Mouse (Mus musculus): ENCODE measurements around the gene Rtl8a. TPM values are rescaled to one million over a fixed set of nuclear protein-coding genes. Genes with fewer than 3 reads are reported as not detected.
"Not testable (repeated sequence)": the region's sequence is repeated elsewhere in the genome, so short reads cannot be mapped to it uniquely, and the experiment has no call there.

The Rtl8a gene
- total and polyA plus RNA-seq, 3 experiments: not detected

- H3K27ac ChIP-seq (ENCODE audit: control insufficient read depth, low read depth, low read length); H3K9ac ChIP-seq (ENCODE audit: control insufficient read depth, low read depth, low read length, poor library complexity, severe bottlenecking); H3K9me3 ChIP-seq (replicated peaks; ENCODE audit: insufficient read depth, low read length); H3K27me3 ChIP-seq (ENCODE audit: control insufficient read depth in 1 of 2, insufficient read depth in 2 of 2, low read length in 2 of 2); H3K4me1 ChIP-seq (ENCODE audit: control insufficient read depth in 1 of 2, insufficient read depth in 2 of 2, low read length in 2 of 2); H3K79me2 ChIP-seq (ENCODE audit: control insufficient read depth, insufficient read depth, low read length, poor library complexity); DNase-seq (ENCODE audit: low read depth, low spot score); H3K4me3 ChIP-seq (ENCODE audit: control insufficient read depth in 1 of 2, insufficient read depth in 1 of 2, low read depth in 2 of 2, low read length in 2 of 2); H3K36me3 ChIP-seq (ENCODE audit: control insufficient read depth in 1 of 2, insufficient read depth in 2 of 2, low read length in 2 of 2): not testable (repeated sequence)
Measured at GRCm38 (mm10) chrX:53682650-53683049, 39.2 kb upstream of the Rtl8a start.

DNA sequence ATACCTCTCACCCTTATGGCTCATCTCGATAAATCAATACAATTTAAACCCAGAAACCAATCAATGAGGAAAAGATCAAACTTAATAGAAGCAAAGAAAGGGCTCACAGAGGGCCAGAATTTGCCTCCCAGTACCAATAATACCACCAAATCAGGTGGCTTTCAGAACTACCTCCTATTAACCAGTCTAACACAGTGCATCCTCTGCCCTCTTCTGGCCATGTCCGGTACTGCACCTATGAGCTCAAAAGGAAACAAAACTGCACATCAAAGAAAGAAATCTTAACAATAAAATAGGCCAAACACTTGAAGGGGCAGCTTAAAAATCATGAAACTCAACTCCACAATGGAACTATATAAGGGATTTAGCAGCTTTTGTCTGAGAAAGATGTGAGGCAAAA, 33.5 kb upstream of the Rtl8a start:
- H3K4me3 ChIP-seq (ENCODE audit: control insufficient read depth in 1 of 2, insufficient read depth in 1 of 2, low read depth in 2 of 2, low read length in 2 of 2); H3K27me3 ChIP-seq (ENCODE audit: control insufficient read depth in 1 of 2, insufficient read depth in 2 of 2, low read length in 2 of 2); DNase-seq (ENCODE audit: low read depth, low spot score); H3K9me3 ChIP-seq (replicated peaks; ENCODE audit: insufficient read depth, low read length); H3K9ac ChIP-seq (ENCODE audit: control insufficient read depth, low read depth, low read length, poor library complexity, severe bottlenecking); H3K27ac ChIP-seq (ENCODE audit: control insufficient read depth, low read depth, low read length); H3K36me3 ChIP-seq (ENCODE audit: control insufficient read depth in 1 of 2, insufficient read depth in 2 of 2, low read length in 2 of 2); H3K4me1 ChIP-seq (ENCODE audit: control insufficient read depth in 1 of 2, insufficient read depth in 2 of 2, low read length in 2 of 2); H3K79me2 ChIP-seq (ENCODE audit: control insufficient read depth, insufficient read depth, low read length, poor library complexity): not testable (repeated sequence)
- peak in 2 of 3 experiments; percentile 8 to 18; a peak in 2 of 6 replicates for TF ChIP-seq CTCF (IDR thresholded peaks at IDR 0.05 in 2 of 3, conservative IDR thresholded peaks at IDR 0.05 in 1 of 3; ENCODE audit: control insufficient read depth in 1 of 3, insufficient read depth in 1 of 3, low read depth in 2 of 3, low read length in 3 of 3, poor library complexity in 1 of 3, severe bottlenecking in 1 of 3)

DNA sequence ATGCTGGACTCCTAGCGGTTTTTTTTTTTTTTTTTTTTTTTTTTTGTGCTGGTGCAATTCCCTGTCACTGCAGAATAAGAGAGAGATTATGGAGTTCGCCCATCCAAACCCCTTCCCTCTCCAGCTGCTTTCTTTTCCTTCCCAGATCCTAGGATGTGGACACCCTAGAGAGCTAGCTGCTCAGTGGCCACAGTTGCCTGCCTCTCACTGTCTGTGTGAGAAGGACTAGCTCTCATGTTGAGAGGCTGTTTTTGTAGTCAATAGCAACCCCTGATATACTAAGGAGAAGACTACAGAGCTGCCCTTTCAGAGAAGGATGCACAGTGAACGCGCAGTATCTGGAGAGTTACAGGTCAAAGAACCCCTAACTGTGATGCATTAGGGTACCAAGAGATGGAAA, 27.2 kb upstream of the Rtl8a start:
- H3K27me3 ChIP-seq (ENCODE audit: control insufficient read depth in 1 of 2, insufficient read depth in 2 of 2, low read length in 2 of 2); H3K36me3 ChIP-seq (ENCODE audit: control insufficient read depth in 1 of 2, insufficient read depth in 2 of 2, low read length in 2 of 2); H3K9me3 ChIP-seq (replicated peaks; ENCODE audit: insufficient read depth, low read length); H3K79me2 ChIP-seq (ENCODE audit: control insufficient read depth, insufficient read depth, low read length, poor library complexity); DNase-seq (ENCODE audit: low read depth, low spot score); H3K9ac ChIP-seq (ENCODE audit: control insufficient read depth, low read depth, low read length, poor library complexity, severe bottlenecking); H3K4me3 ChIP-seq (ENCODE audit: control insufficient read depth in 1 of 2, insufficient read depth in 1 of 2, low read depth in 2 of 2, low read length in 2 of 2); H3K27ac ChIP-seq (ENCODE audit: control insufficient read depth, low read depth, low read length); H3K4me1 ChIP-seq (ENCODE audit: control insufficient read depth in 1 of 2, insufficient read depth in 2 of 2, low read length in 2 of 2): not testable (repeated sequence)

- TF ChIP-seq MXI1 (IDR thresholded peaks at IDR 0.05; ENCODE audit: low read depth, low read length) (no peak), CTCF (IDR thresholded peaks at IDR 0.05 in 2 of 3, conservative IDR thresholded peaks at IDR 0.05 in 1 of 3; ENCODE audit: control insufficient read depth in 1 of 3, insufficient read depth in 1 of 3, low read depth in 2 of 3, low read length in 3 of 3, poor library complexity in 1 of 3, severe bottlenecking in 1 of 3) (no peak), NELFE (IDR thresholded peaks at IDR 0.05; ENCODE audit: low read depth, low read length) (no peak), MYB (IDR thresholded peaks at IDR 0.05; ENCODE audit: low read depth, low read length) (no peak), BHLHE40 (IDR thresholded peaks at IDR 0.05; ENCODE audit: borderline replicate concordance, low read depth, low read length) (no peak), ZKSCAN1 (IDR thresholded peaks at IDR 0.05; ENCODE audit: low read depth, low read length) (no peak), ELF1 (IDR thresholded peaks at IDR 0.05; ENCODE audit: low read depth, low read length) (no peak), TCF12 (IDR thresholded peaks at IDR 0.05; ENCODE audit: low read depth, low read length) (no peak), HCFC1 (IDR thresholded peaks at IDR 0.05; ENCODE audit: low read depth, low read length) (no peak), NRF1 (IDR thresholded peaks at IDR 0.05; ENCODE audit: insufficient read depth, low read depth, low read length, poor library complexity, severe bottlenecking) (no peak), SMC3 (IDR thresholded peaks at IDR 0.05; ENCODE audit: low read depth, low read length) (no peak), GATA1 (IDR thresholded peaks at IDR 0.05; ENCODE audit: low read depth, low read length) (no peak), MAZ (IDR thresholded peaks at IDR 0.05; ENCODE audit: low read depth, low read length) (no peak)
- H3K27me3 ChIP-seq (ENCODE audit: control insufficient read depth in 1 of 2, insufficient read depth in 2 of 2, low read length in 2 of 2): no peaks in the 10 kb centered on the region
- no peak for DNase-seq (ENCODE audit: low read depth, low spot score)
Measured at GRCm38 (mm10) chrX:53670294-53670693, 26.8 kb upstream of the Rtl8a start, which contains the start of gene Rtl8b. Gene Rtl8b (minus strand): TSS chrX:53670408.

DNA sequence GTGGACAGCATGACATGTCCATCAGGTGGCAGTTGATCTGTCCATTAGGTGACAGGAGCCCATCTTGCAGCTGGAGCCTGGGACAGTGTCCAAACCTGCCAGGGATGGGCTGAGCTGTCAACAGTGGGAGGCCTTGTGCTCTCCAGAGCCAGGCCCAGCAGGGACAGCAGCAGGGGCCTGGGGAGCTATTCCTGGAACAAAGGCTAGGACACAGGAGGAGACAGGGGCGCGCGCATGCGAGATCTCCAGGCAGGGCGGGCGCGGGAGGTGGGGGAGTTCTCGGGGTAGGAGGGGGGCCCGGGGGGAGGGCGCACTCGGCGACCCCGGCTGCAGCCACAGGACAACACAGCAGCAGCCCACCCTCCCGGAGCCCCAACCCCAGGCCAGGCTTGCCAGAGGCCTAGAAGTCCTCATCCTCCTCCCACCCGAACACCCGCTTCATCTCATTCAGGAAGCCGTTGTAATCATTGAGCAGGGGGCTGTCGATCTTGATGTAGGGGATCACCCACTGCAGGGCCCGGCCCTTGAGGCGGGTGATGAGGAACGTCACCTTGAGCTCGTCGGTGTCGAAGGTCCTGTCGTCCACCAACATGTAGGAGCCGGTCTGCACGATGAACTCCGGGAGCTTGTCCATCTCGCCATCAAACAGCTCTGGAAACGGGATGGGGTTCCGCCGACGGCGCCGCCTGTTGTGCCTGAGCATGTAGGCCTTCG, 26.2 kb upstream of the Rtl8a start:
- not testable (repeated sequence) for H3K27ac ChIP-seq (ENCODE audit: control insufficient read depth, low read depth, low read length); H3K4me1 ChIP-seq (ENCODE audit: control insufficient read depth in 1 of 2, insufficient read depth in 2 of 2, low read length in 2 of 2); H3K9ac ChIP-seq (ENCODE audit: control insufficient read depth, low read depth, low read length, poor library complexity, severe bottlenecking); H3K79me2 ChIP-seq (ENCODE audit: control insufficient read depth, insufficient read depth, low read length, poor library complexity); H3K4me3 ChIP-seq (ENCODE audit: control insufficient read depth in 1 of 2, insufficient read depth in 1 of 2, low read depth in 2 of 2, low read length in 2 of 2); H3K36me3 ChIP-seq (ENCODE audit: control insufficient read depth in 1 of 2, insufficient read depth in 2 of 2, low read length in 2 of 2); H3K9me3 ChIP-seq (replicated peaks; ENCODE audit: insufficient read depth, low read length); H3K27me3 ChIP-seq (ENCODE audit: control insufficient read depth in 1 of 2, insufficient read depth in 2 of 2, low read length in 2 of 2); DNase-seq (ENCODE audit: low read depth, low spot score)

More at GRCm38 (mm10) chrX:53670294-53670693, 26.8 kb upstream of the Rtl8a start, which contains the start of gene Rtl8b:
- no peak within 1 kb of the TSS for H3K27ac ChIP-seq (ENCODE audit: control insufficient read depth, low read depth, low read length)
- no peak within 1 kb of the TSS for H3K4me3 ChIP-seq (ENCODE audit: control insufficient read depth in 1 of 2, insufficient read depth in 1 of 2, low read depth in 2 of 2, low read length in 2 of 2)
- no peak within 1 kb of the TSS for H3K9ac ChIP-seq (ENCODE audit: control insufficient read depth, low read depth, low read length, poor library complexity, severe bottlenecking)
- H3K4me1 ChIP-seq (ENCODE audit: control insufficient read depth in 1 of 2, insufficient read depth in 2 of 2, low read length in 2 of 2): no peaks in the 10 kb centered on the region
- H3K36me3 ChIP-seq (ENCODE audit: control insufficient read depth in 1 of 2, insufficient read depth in 2 of 2, low read length in 2 of 2): no peaks in the 10 kb centered on the region
- H3K9me3 ChIP-seq (replicated peaks; ENCODE audit: insufficient read depth, low read length): no peaks in the 10 kb centered on the region
- H3K79me2 ChIP-seq (ENCODE audit: control insufficient read depth, insufficient read depth, low read length, poor library complexity): no peaks in the 10 kb centered on the region

Data from MEL (cell line).